Mouse (Mus musculus): ENCODE results near the gene Traf7. TPM values are rescaled to one million over a fixed set of nuclear protein-coding genes. Genes with fewer than 3 reads are reported as not detected.

Gene Traf7
- polyA plus RNA-seq (2012; rRNA removed): 75.8 and 113 TPM in 2 replicates

DNA sequence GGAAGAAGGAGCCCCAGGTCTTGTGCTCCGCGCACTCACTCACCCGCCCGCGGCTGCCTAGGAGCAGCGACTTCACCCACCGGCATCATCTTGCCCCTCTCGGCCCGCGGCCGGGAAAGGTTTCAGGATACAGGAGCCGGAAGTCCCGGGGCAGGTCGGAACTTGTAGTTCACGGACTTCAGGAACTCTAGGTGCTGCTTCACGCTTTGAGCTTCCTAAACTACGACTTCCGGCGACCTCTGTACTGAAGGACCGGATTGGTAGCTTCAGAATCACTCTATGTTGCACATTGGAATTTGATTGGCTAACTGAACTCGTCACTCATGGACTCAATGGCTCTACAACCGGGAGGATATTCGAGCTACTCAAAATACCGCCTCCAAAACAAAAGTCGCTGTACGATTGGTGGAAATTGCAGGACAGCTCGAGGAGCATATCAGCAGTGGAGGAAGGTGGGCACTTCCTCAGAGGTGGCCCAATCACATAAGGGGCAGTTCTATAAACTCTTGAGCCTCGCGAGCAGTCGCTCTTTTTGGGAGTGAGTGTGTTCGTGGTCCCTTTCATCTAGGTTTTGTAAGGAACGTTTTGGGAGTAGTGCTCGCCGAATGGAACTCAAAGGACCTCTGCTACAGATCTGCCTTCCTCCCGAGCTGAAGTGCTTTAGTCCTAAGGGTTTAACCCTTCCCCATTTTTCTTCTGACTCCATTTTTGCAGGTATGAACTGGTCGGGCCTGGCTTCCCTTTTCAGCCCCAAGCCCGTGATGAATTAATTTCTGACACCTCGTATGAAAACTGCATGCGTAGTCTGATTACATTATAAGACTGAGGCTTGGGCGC lies at the start of gene Traf7:
Traf7 (minus strand) TSS at position 216 of the 837 bp plus-strand sequence.
- H3K4me3 ChIP-seq (ENCODE audit: low read depth, low read length): peak within 1 kb of the TSS; percentile 75
- no peaks in the 10 kb centered on the region for H3K27me3 ChIP-seq (ENCODE audit: control insufficient read depth, insufficient read depth, low read length)
- TF ChIP-seq POLR2A (IDR thresholded peaks at IDR 0.05; ENCODE audit: low read depth, low read length): peak; percentile 92
- no peak for TF ChIP-seq CTCF (IDR thresholded peaks at IDR 0.05; ENCODE audit: extremely low read depth, insufficient read length, insufficient replicate concordance, low read depth, low read length)
- peaks cover 8% of the 10 kb centered on the region for H3K36me3 ChIP-seq (ENCODE audit: control insufficient read depth, insufficient read depth, low read length)
- under 1% methylated on average over 40 of the region's 40 CpGs for WGBS
- peaks cover 10% of the 10 kb centered on the region for H3K4me1 ChIP-seq (ENCODE audit: control insufficient read depth, insufficient read depth, insufficient read length, low read length)
- H3K27ac ChIP-seq (ENCODE audit: insufficient read depth, low read depth, low read length): peak within 1 kb of the TSS; percentile 77

- Histone ChIP-seq H3K4me1 (ENCODE audit: control insufficient read depth, insufficient read depth, insufficient read length, low read length) (no peaks in the 10 kb centered on the region), H3K36me3 (ENCODE audit: control insufficient read depth, insufficient read depth, low read length) (peaks cover 31% of the 10 kb centered on the region), H3K27ac (ENCODE audit: insufficient read depth, low read depth, low read length) (no peak overlapping the region), H3K4me3 (ENCODE audit: low read depth, low read length) (no peak overlapping the region), H3K27me3 (ENCODE audit: control insufficient read depth, insufficient read depth, low read length) (no peaks in the 10 kb centered on the region)
- TF ChIP-seq CTCF (IDR thresholded peaks at IDR 0.05; ENCODE audit: extremely low read depth, insufficient read length, insufficient replicate concordance, low read depth, low read length): no peak
- 92% methylated on average over 9 of the region's 9 CpGs for WGBS
Measured at GRCm38 (mm10) chr17:24573811-24574210, 46.1 kb upstream of the Traf7 start.

GRCm38 (mm10) chr17:24572651-24573245 lies 45.0 kb upstream of the Traf7 start:
- 96% methylated on average over 12 of the region's 12 CpGs for WGBS
- no peaks in the 10 kb centered on the region for H3K27me3 ChIP-seq (ENCODE audit: control insufficient read depth, insufficient read depth, low read length)
- TF ChIP-seq CTCF (IDR thresholded peaks at IDR 0.05; ENCODE audit: extremely low read depth, insufficient read length, insufficient replicate concordance, low read depth, low read length): no peak
- TF ChIP-seq POLR2A (IDR thresholded peaks at IDR 0.05; ENCODE audit: low read depth, low read length): no peak
- H3K27ac ChIP-seq (ENCODE audit: insufficient read depth, low read depth, low read length): no peak overlapping the region
- H3K4me3 ChIP-seq (ENCODE audit: low read depth, low read length): no peak overlapping the region
- no peaks in the 10 kb centered on the region for H3K4me1 ChIP-seq (ENCODE audit: control insufficient read depth, insufficient read depth, insufficient read length, low read length)
- H3K36me3 ChIP-seq (ENCODE audit: control insufficient read depth, insufficient read depth, low read length): peaks cover 33% of the 10 kb centered on the region

DNA sequence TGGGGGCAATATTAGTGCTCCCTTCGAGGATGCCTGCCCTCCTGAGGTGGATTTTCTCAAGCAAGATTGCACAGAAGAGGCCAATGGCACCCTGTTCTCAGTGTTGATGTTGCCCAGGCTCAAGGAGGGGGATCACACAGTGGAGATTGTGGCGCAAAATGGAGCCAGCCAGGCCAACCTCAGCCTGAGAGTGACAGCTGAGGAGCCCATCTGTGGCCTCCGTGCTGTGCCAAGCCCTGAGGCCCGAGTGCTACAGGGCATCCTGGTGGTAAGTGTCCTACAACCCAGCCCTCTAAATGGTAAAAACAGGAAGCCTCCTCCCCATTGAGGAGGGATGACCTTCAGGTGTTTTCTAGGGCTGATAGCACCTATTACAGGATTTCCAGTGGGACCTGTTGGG lies 42.1 kb upstream of the Traf7 start:
- H3K4me1 ChIP-seq (ENCODE audit: control insufficient read depth, insufficient read depth, insufficient read length, low read length): peaks cover 5% of the 10 kb centered on the region
- no peak overlapping the region for H3K27ac ChIP-seq (ENCODE audit: insufficient read depth, low read depth, low read length)
- WGBS: 86% methylated on average over 4 of the region's 4 CpGs
- peaks cover 30% of the 10 kb centered on the region for H3K36me3 ChIP-seq (ENCODE audit: control insufficient read depth, insufficient read depth, low read length)
- no peak overlapping the region for H3K4me3 ChIP-seq (ENCODE audit: low read depth, low read length)
- TF ChIP-seq CTCF (IDR thresholded peaks at IDR 0.05; ENCODE audit: extremely low read depth, insufficient read length, insufficient replicate concordance, low read depth, low read length) (no peak), POLR2A (IDR thresholded peaks at IDR 0.05; ENCODE audit: low read depth, low read length) (no peak)
- H3K27me3 ChIP-seq (ENCODE audit: control insufficient read depth, insufficient read depth, low read length): no peaks in the 10 kb centered on the region

DNA sequence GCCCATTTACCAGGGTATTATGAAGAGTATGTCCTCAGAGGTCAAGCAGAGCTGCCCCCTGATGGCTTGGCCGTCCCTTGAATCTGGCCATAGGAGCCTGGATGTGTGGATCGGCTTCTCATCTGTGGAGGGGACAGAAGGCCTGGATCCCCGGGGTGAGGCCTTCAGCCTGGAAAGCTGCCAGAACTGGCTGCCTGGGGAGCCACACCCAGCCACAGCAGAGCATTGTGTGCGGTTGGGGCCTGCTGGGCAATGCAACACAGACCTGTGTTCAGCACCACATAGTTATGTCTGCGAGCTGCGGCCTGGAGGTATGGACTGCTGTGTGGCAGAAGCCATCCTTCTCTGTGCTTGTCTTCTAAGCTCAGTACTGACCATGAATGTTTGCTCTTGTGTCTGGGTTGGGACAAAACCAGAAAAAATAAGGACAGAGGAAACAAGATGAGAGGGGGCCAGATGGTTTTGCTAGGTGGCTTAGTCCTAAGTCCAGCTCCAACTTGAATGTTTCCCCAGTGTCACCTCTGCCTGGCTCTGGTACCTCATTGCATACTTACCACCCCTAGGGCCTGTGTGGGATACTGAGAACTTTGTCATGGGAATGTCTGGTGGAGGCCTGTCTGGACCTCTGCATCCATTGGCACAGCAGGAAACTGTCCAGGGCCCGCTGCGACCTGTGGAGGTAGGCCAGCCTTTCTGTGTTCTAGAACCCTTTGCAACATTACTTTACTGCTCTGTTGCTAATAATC lies 39.5 kb upstream of the Traf7 start:
- TF ChIP-seq POLR2A (IDR thresholded peaks at IDR 0.05; ENCODE audit: low read depth, low read length) (no peak), CTCF (IDR thresholded peaks at IDR 0.05; ENCODE audit: extremely low read depth, insufficient read length, insufficient replicate concordance, low read depth, low read length) (no peak)
- 39% methylated on average over 8 of the region's 8 CpGs for WGBS
- peaks cover 26% of the 10 kb centered on the region for H3K36me3 ChIP-seq (ENCODE audit: control insufficient read depth, insufficient read depth, low read length)
- H3K27me3 ChIP-seq (ENCODE audit: control insufficient read depth, insufficient read depth, low read length): no peaks in the 10 kb centered on the region
- peaks cover 5% of the 10 kb centered on the region for H3K4me1 ChIP-seq (ENCODE audit: control insufficient read depth, insufficient read depth, insufficient read length, low read length)
- no peak overlapping the region for H3K4me3 ChIP-seq (ENCODE audit: low read depth, low read length)
- H3K27ac ChIP-seq (ENCODE audit: insufficient read depth, low read depth, low read length): no peak overlapping the region

GRCm38 (mm10) chr17:24565792-24566191 lies 38.1 kb upstream of the Traf7 start:
- Histone ChIP-seq H3K4me3 (ENCODE audit: low read depth, low read length) (no peak overlapping the region), H3K36me3 (ENCODE audit: control insufficient read depth, insufficient read depth, low read length) (peaks cover 19% of the 10 kb centered on the region), H3K27me3 (ENCODE audit: control insufficient read depth, insufficient read depth, low read length) (no peaks in the 10 kb centered on the region), H3K27ac (ENCODE audit: insufficient read depth, low read depth, low read length) (no peak overlapping the region), H3K4me1 (ENCODE audit: control insufficient read depth, insufficient read depth, insufficient read length, low read length) (peaks cover 5% of the 10 kb centered on the region)
- 87% methylated on average over 3 of the region's 3 CpGs for WGBS
- no peak for TF ChIP-seq POLR2A (IDR thresholded peaks at IDR 0.05; ENCODE audit: low read depth, low read length)
- no peak for TF ChIP-seq CTCF (IDR thresholded peaks at IDR 0.05; ENCODE audit: extremely low read depth, insufficient read length, insufficient replicate concordance, low read depth, low read length)

GRCm38 (mm10) chr17:24565092-24565491 lies 37.4 kb upstream of the Traf7 start:
- WGBS: 82% methylated on average over 3 of the region's 3 CpGs
- Histone ChIP-seq H3K27me3 (ENCODE audit: control insufficient read depth, insufficient read depth, low read length) (no peaks in the 10 kb centered on the region), H3K36me3 (ENCODE audit: control insufficient read depth, insufficient read depth, low read length) (peaks cover 14% of the 10 kb centered on the region), H3K4me1 (ENCODE audit: control insufficient read depth, insufficient read depth, insufficient read length, low read length) (peaks cover 6% of the 10 kb centered on the region), H3K4me3 (ENCODE audit: low read depth, low read length) (no peak overlapping the region), H3K27ac (ENCODE audit: insufficient read depth, low read depth, low read length) (no peak overlapping the region)
- TF ChIP-seq POLR2A (IDR thresholded peaks at IDR 0.05; ENCODE audit: low read depth, low read length) (no peak), CTCF (IDR thresholded peaks at IDR 0.05; ENCODE audit: extremely low read depth, insufficient read length, insufficient replicate concordance, low read depth, low read length) (no peak)
